Mouse (Mus musculus): ENCODE data around the gene Clrn3. TPM values are rescaled to one million over a fixed set of nuclear protein-coding genes. Genes with fewer than 3 reads are reported as not detected.

Clrn3 gene
- polyA plus RNA-seq, 1 experiment from 2014 or later, result 0.33 TPM

GRCm38 (mm10) chr7:135527169-135527568 lies 1.3 kb downstream of the Clrn3 start:
- 47% methylated on average over 3 of the region's 3 CpGs for WGBS
- Histone ChIP-seq H3K36me3 (ENCODE audit: control insufficient read depth, insufficient read depth, low read length) (no peaks in the 10 kb centered on the region), H3K4me3 (ENCODE audit: low read depth, low read length) (no peak overlapping the region), H3K27me3 (ENCODE audit: control insufficient read depth, insufficient read depth, low read length) (no peaks in the 10 kb centered on the region), H3K4me2 (replicated peaks; ENCODE audit: low read depth, low read length) (no peak overlapping the region), H3K9me3 (ENCODE audit: control insufficient read depth, low read depth, low read length) (no peaks in the 10 kb centered on the region), H3K4me1 (ENCODE audit: control insufficient read depth, insufficient read depth, low read length) (no peaks in the 10 kb centered on the region), H3K9ac (replicated peaks; ENCODE audit: low read depth, low read length) (no peak overlapping the region), H3K27ac (ENCODE audit: low read length) (no peak overlapping the region)
- no peak for ATAC-seq (ENCODE audit: insufficient number of reproducible peaks, insufficient read depth, low FRiP score, low read depth)

DNA sequence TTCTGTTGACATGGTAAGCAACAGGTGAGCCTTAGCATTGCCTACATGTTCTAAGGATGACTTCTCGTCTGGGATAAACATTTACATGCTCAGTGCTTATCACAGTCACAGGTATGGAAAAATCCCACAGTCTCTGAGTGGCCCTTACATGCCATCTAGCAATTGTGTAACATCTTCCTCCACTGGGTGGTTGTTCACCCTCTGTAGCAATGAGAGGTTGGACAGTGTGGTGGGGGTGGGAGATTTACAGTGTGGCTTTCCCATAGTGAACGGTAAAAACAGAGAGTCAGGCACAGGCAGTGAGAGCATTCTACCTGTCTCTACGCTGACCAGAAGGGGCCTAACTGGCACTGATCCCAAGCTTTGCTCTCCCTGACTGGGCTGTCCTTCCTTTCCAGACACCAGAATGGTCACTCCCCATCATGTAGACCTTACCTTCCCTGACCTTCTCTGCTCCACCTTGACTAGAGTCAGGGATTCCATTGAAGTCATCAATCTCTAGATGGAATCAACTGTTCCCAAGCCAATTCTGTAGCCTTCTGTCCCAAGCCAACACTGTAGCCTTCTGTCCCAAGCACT lies 1.8 kb downstream of the Clrn3 start:
- Histone ChIP-seq H3K27me3 (ENCODE audit: control insufficient read depth, insufficient read depth, low read length) (no peaks in the 10 kb centered on the region), H3K9ac (replicated peaks; ENCODE audit: low read depth, low read length) (no peak overlapping the region), H3K4me3 (ENCODE audit: low read depth, low read length) (no peak overlapping the region), H3K36me3 (ENCODE audit: control insufficient read depth, insufficient read depth, low read length) (no peaks in the 10 kb centered on the region), H3K27ac (ENCODE audit: low read length) (no peak overlapping the region), H3K9me3 (ENCODE audit: control insufficient read depth, low read depth, low read length) (no peaks in the 10 kb centered on the region), H3K4me1 (ENCODE audit: control insufficient read depth, insufficient read depth, low read length) (no peaks in the 10 kb centered on the region), H3K4me2 (replicated peaks; ENCODE audit: low read depth, low read length) (no peak overlapping the region)
- ATAC-seq (ENCODE audit: insufficient number of reproducible peaks, insufficient read depth, low FRiP score, low read depth), result no peak
- 70% methylated on average over 3 of the region's 3 CpGs for WGBS

GRCm38 (mm10) chr7:135524424-135524967 lies 4.0 kb downstream of the Clrn3 start:
- no peaks in the 10 kb centered on the region for H3K36me3 ChIP-seq (ENCODE audit: control insufficient read depth, insufficient read depth, low read length)
- WGBS, result 64% methylated on average over 6 of the region's 6 CpGs
- H3K27ac ChIP-seq (ENCODE audit: low read length), result no peak overlapping the region
- H3K4me2 ChIP-seq (replicated peaks; ENCODE audit: low read depth, low read length), result no peak overlapping the region
- no peak overlapping the region for H3K9ac ChIP-seq (replicated peaks; ENCODE audit: low read depth, low read length)
- H3K4me3 ChIP-seq (ENCODE audit: low read depth, low read length), result no peak overlapping the region
- no peaks in the 10 kb centered on the region for H3K9me3 ChIP-seq (ENCODE audit: control insufficient read depth, low read depth, low read length)
- ATAC-seq (ENCODE audit: insufficient number of reproducible peaks, insufficient read depth, low FRiP score, low read depth), result no peak
- no peaks in the 10 kb centered on the region for H3K4me1 ChIP-seq (ENCODE audit: control insufficient read depth, insufficient read depth, low read length)
- no peaks in the 10 kb centered on the region for H3K27me3 ChIP-seq (ENCODE audit: control insufficient read depth, insufficient read depth, low read length)

DNA sequence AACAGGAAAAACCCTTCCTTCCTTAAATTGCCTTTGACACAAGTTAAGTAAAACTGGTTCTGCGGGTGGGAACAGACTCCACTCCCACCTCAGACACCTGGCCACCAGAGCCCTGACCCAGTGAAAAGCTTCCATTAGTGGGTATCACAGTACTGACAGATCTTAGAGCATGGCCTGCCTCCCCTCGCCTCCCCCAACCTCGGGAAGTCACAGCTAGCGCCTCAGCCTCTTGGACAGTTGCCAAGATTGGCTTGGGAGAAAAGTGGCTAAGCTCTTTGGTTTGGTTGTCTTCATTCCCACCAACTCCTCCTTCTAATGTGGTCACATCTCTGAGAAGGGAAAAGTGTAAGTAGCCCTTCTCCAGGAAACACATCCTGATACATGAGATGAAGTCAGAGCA lies 4.5 kb downstream of the Clrn3 start:
- H3K9me3 ChIP-seq (ENCODE audit: control insufficient read depth, low read depth, low read length), result no peaks in the 10 kb centered on the region
- H3K4me2 ChIP-seq (replicated peaks; ENCODE audit: low read depth, low read length), result no peak overlapping the region
- H3K4me3 ChIP-seq (ENCODE audit: low read depth, low read length), result no peak overlapping the region
- H3K4me1 ChIP-seq (ENCODE audit: control insufficient read depth, insufficient read depth, low read length), result no peaks in the 10 kb centered on the region
- H3K27ac ChIP-seq (ENCODE audit: low read length), result no peak overlapping the region
- H3K36me3 ChIP-seq (ENCODE audit: control insufficient read depth, insufficient read depth, low read length), result no peaks in the 10 kb centered on the region
- WGBS, result 26% methylated on average over 4 of the region's 4 CpGs
- H3K27me3 ChIP-seq (ENCODE audit: control insufficient read depth, insufficient read depth, low read length), result no peaks in the 10 kb centered on the region
- no peak overlapping the region for H3K9ac ChIP-seq (replicated peaks; ENCODE audit: low read depth, low read length)
- ATAC-seq (ENCODE audit: insufficient number of reproducible peaks, insufficient read depth, low FRiP score, low read depth), result no peak

GRCm38 (mm10) chr7:135521755-135522512 lies 6.5 kb downstream of the Clrn3 start:
- Histone ChIP-seq H3K4me3 (ENCODE audit: low read depth, low read length) (no peak overlapping the region), H3K9ac (replicated peaks; ENCODE audit: low read depth, low read length) (no peak overlapping the region), H3K27ac (ENCODE audit: low read length) (no peak overlapping the region), H3K4me1 (ENCODE audit: control insufficient read depth, insufficient read depth, low read length) (no peaks in the 10 kb centered on the region), H3K4me2 (replicated peaks; ENCODE audit: low read depth, low read length) (no peak overlapping the region), H3K27me3 (ENCODE audit: control insufficient read depth, insufficient read depth, low read length) (no peaks in the 10 kb centered on the region), H3K36me3 (ENCODE audit: control insufficient read depth, insufficient read depth, low read length) (no peaks in the 10 kb centered on the region), H3K9me3 (ENCODE audit: control insufficient read depth, low read depth, low read length) (no peaks in the 10 kb centered on the region)
- no peak for ATAC-seq (ENCODE audit: insufficient number of reproducible peaks, insufficient read depth, low FRiP score, low read depth)
- WGBS, result 71% methylated on average over 15 of the region's 15 CpGs

GRCm38 (mm10) chr7:135520241-135520640 lies 8.2 kb downstream of the Clrn3 start:
- H3K4me2 ChIP-seq (replicated peaks; ENCODE audit: low read depth, low read length), result no peak overlapping the region
- H3K9ac ChIP-seq (replicated peaks; ENCODE audit: low read depth, low read length), result no peak overlapping the region
- no peaks in the 10 kb centered on the region for H3K4me1 ChIP-seq (ENCODE audit: control insufficient read depth, insufficient read depth, low read length)
- no peak overlapping the region for H3K4me3 ChIP-seq (ENCODE audit: low read depth, low read length)
- no peaks in the 10 kb centered on the region for H3K9me3 ChIP-seq (ENCODE audit: control insufficient read depth, low read depth, low read length)
- no peaks in the 10 kb centered on the region for H3K36me3 ChIP-seq (ENCODE audit: control insufficient read depth, insufficient read depth, low read length)
- H3K27ac ChIP-seq (ENCODE audit: low read length), result no peak overlapping the region
- 80% methylated on average over 5 of the region's 5 CpGs for WGBS
- no peaks in the 10 kb centered on the region for H3K27me3 ChIP-seq (ENCODE audit: control insufficient read depth, insufficient read depth, low read length)
- no peak for ATAC-seq (ENCODE audit: insufficient number of reproducible peaks, insufficient read depth, low FRiP score, low read depth)

GRCm38 (mm10) chr7:135517191-135517590 lies 11.3 kb downstream of the Clrn3 start:
- no peak overlapping the region for H3K4me2 ChIP-seq (replicated peaks; ENCODE audit: low read depth, low read length)
- H3K27me3 ChIP-seq (ENCODE audit: control insufficient read depth, insufficient read depth, low read length), result no peaks in the 10 kb centered on the region
- WGBS, result 59% methylated on average over 4 of the region's 4 CpGs
- no peak overlapping the region for H3K4me3 ChIP-seq (ENCODE audit: low read depth, low read length)
- H3K4me1 ChIP-seq (ENCODE audit: control insufficient read depth, insufficient read depth, low read length), result no peaks in the 10 kb centered on the region
- no peaks in the 10 kb centered on the region for H3K9me3 ChIP-seq (ENCODE audit: control insufficient read depth, low read depth, low read length)
- H3K27ac ChIP-seq (ENCODE audit: low read length), result no peak overlapping the region
- H3K9ac ChIP-seq (replicated peaks; ENCODE audit: low read depth, low read length), result no peak overlapping the region
- no peaks in the 10 kb centered on the region for H3K36me3 ChIP-seq (ENCODE audit: control insufficient read depth, insufficient read depth, low read length)
- ATAC-seq (ENCODE audit: insufficient number of reproducible peaks, insufficient read depth, low FRiP score, low read depth), result no peak

DNA sequence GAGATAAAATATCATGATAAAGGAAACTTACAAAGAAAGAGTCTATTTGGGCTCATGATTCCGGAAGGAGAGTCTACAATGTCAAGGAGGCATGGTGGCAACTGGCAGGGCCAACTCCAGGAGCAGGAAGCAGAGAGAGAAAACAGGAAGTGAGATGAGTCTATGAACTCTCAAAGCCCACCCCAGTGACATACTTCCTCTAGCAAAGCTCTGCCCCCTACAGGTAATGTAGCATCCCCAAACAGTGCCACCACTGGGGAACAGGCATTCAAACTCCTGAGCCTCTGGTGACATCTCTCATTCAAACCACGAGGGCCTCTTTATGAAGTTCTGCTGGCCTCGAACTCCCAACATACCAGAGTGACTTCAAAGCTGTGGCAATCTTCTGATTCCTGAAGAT lies 16.7 kb downstream of the Clrn3 start:
- no peak for ATAC-seq (ENCODE audit: insufficient number of reproducible peaks, insufficient read depth, low FRiP score, low read depth)
- Histone ChIP-seq H3K9me3 (ENCODE audit: control insufficient read depth, low read depth, low read length) (no peaks in the 10 kb centered on the region), H3K36me3 (ENCODE audit: control insufficient read depth, insufficient read depth, low read length) (no peaks in the 10 kb centered on the region), H3K4me2 (replicated peaks; ENCODE audit: low read depth, low read length) (no peak overlapping the region), H3K4me1 (ENCODE audit: control insufficient read depth, insufficient read depth, low read length) (no peaks in the 10 kb centered on the region), H3K4me3 (ENCODE audit: low read depth, low read length) (no peak overlapping the region), H3K27me3 (ENCODE audit: control insufficient read depth, insufficient read depth, low read length) (no peaks in the 10 kb centered on the region), H3K9ac (replicated peaks; ENCODE audit: low read depth, low read length) (no peak overlapping the region), H3K27ac (ENCODE audit: low read length) (no peak overlapping the region)
- 77% methylated on average over 3 of the region's 3 CpGs for WGBS

All from stomach, embryonic 14.5 days (tissue).